7 mouse cellular contexts compared by ENCODE assay signal in genomic region chr13:43172036-43172713, GRCm38 (mm10). TPM values are rescaled to one million over a fixed set of nuclear protein-coding genes. Genes with fewer than 3 reads are reported as not detected.
A peak's percentile ranks its signal among the peaks of the same experiment; 100 is the strongest.
DNase-seq lines count a peak whose midpoint lies in the region; ATAC-seq and TF ChIP-seq lines count a peak whose summit lies in the region.

No protein-coding gene starts in this region.

- TF ChIP-seq CTCF in heart, postnatal 0 days (IDR thresholded peaks at IDR 0.05; ENCODE audit: low read depth): peak; percentile 39

- H3K4me1 ChIP-seq in heart, postnatal 0 days (ENCODE audit: control insufficient read depth, insufficient read depth): peaks cover 4% of the 10 kb centered on the region; the same call in 1 of the 2 replicates
- peaks cover 15% of the 10 kb centered on the region for H3K4me1 ChIP-seq in liver, embryonic 12.5 days
- H3K4me1 ChIP-seq in neural tube, embryonic 14.5 days (ENCODE audit: control insufficient read depth, insufficient read depth, low read length): peaks cover 5% of the 10 kb centered on the region; the same call in 1 of the 2 replicates

- H3K27ac ChIP-seq in heart, postnatal 0 days (ENCODE audit: low read depth): peak overlapping the region; percentile 89
- peak overlapping the region; percentile 80 for H3K27ac ChIP-seq in liver, embryonic 12.5 days
- no peak overlapping the region; the same call in 1 of the 2 replicates for H3K27ac ChIP-seq in neural tube, embryonic 14.5 days (ENCODE audit: low read depth, low read length)

- H3K36me3 ChIP-seq in heart, postnatal 0 days (replicated peaks; ENCODE audit: control insufficient read depth, insufficient read depth, low read length): peaks cover 12% of the 10 kb centered on the region
- peaks cover 4% of the 10 kb centered on the region; the same call in 1 of the 2 replicates for H3K36me3 ChIP-seq in liver, embryonic 12.5 days
- H3K36me3 ChIP-seq in neural tube, embryonic 14.5 days (ENCODE audit: control insufficient read depth, insufficient read depth, low read length): no peaks in the 10 kb centered on the region

- DNase-seq in thymus, postnatal 4 days: peak; percentile 62
- no peak for DNase-seq in thymus, postnatal 0 days (ENCODE audit: low spot score)
- DNase-seq in c-Kit-positive CD71-positive TER-119-negative erythroid progenitor cells, embryonic 14.5 days (ENCODE audit: low read depth): peak; percentile 51
- DNase-seq in heart, postnatal 0 days (ENCODE audit: low spot score): no peak
- DNase-seq in thymus, postnatal 10 days (ENCODE audit: low spot score in 2 of 2): no peak

- peak overlapping the region; percentile 67 for H3K4me3 ChIP-seq in heart, postnatal 0 days (ENCODE audit: low read depth, low read length)
- peak overlapping the region; percentile 77 for H3K4me3 ChIP-seq in liver, embryonic 12.5 days
- H3K4me3 ChIP-seq in neural tube, embryonic 14.5 days (ENCODE audit: low read depth, low read length): peak overlapping the region; percentile 63

- H3K9ac ChIP-seq in heart, postnatal 0 days (replicated peaks; ENCODE audit: low read depth, low read length): no peak overlapping the region; the same call in 1 of the 2 replicates
- H3K9ac ChIP-seq in liver, embryonic 12.5 days: no peak overlapping the region; the same call in none of the 2 replicates
- peak overlapping the region; percentile 58 for H3K9ac ChIP-seq in neural tube, embryonic 14.5 days (replicated peaks; ENCODE audit: low read depth, low read length)

- H3K9me3 ChIP-seq in heart, postnatal 0 days (replicated peaks; ENCODE audit: control insufficient read depth, low read length): no peaks in the 10 kb centered on the region
- H3K9me3 ChIP-seq in liver, embryonic 12.5 days (replicated peaks): no peaks in the 10 kb centered on the region
- no peaks in the 10 kb centered on the region for H3K9me3 ChIP-seq in neural tube, embryonic 14.5 days (ENCODE audit: control insufficient read depth, low read length)

- no peak for ATAC-seq in heart, postnatal 0 days (ENCODE audit: insufficient read depth, low read depth)
- ATAC-seq in liver, embryonic 12.5 days: no peak
- ATAC-seq in neural tube, embryonic 14.5 days (ENCODE audit: low read depth): no peak

- no peaks in the 10 kb centered on the region for H3K27me3 ChIP-seq in heart, postnatal 0 days (ENCODE audit: control insufficient read depth, insufficient read depth, low read length)
- H3K27me3 ChIP-seq in liver, embryonic 12.5 days (replicated peaks): no peaks in the 10 kb centered on the region
- H3K27me3 ChIP-seq in neural tube, embryonic 14.5 days (ENCODE audit: control insufficient read depth, insufficient read depth, low read length): no peaks in the 10 kb centered on the region

- peak overlapping the region; percentile 73 for H3K4me2 ChIP-seq in heart, postnatal 0 days (ENCODE audit: low read depth, low read length)
- H3K4me2 ChIP-seq in liver, embryonic 12.5 days: peak overlapping the region; percentile 89
- H3K4me2 ChIP-seq in neural tube, embryonic 14.5 days (ENCODE audit: low read depth, low read length): peak overlapping the region; percentile 78

- no peak for TF ChIP-seq EP300 in heart, postnatal 0 days (IDR thresholded peaks at IDR 0.05; ENCODE audit: low read depth)

- WGBS in heart, postnatal 0 days: 33% methylated on average over 14 of the region's 14 CpGs
- 20% methylated on average over 14 of the region's 14 CpGs for WGBS in liver, embryonic 12.5 days (ENCODE audit: insufficient replicate concordance)
- 34% methylated on average over 14 of the region's 14 CpGs for WGBS in neural tube, embryonic 14.5 days

RNA-seq across cellular contexts. Expression of gene Tbc1d7, which starts 0.9 kb away (rescaled TPM):
- 34.3 and 35.0 TPM in 2 replicates for polyA plus RNA-seq in thymus, postnatal 0 days (2015; fragmentation: Nextera tagmentation; extraction: Ambion mirVana)
- 14.8 and 32.9 TPM in 2 replicates for total RNA-seq in heart, postnatal 0 days (2014; rRNA removed; ENCODE audit: low replicate concordance)
- 70.5 and 73.4 TPM in 2 replicates for polyA plus RNA-seq in heart, postnatal 0 days (2015; fragmentation: Nextera tagmentation; extraction: Ambion mirVana)
- polyA plus RNA-seq in liver, embryonic 12.5 days (2016; fragmentation: Nextera tagmentation; extraction: Ambion mirVana): 20.0 and 20.7 TPM in 2 replicates
- 89.5 and 90.5 TPM in 2 replicates for polyA plus RNA-seq in neural tube, embryonic 14.5 days (2014; fragmentation: Nextera tagmentation; extraction: Ambion mirVana)

Comparison
In these comparisons a context has a peak if more than half of its experiments do, and no peak if none do; other contexts are left out.
1. DNase-seq: peak in thymus, postnatal 4 days (single experiment) and c-Kit-positive CD71-positive TER-119-negative erythroid progenitor cells, embryonic 14.5 days (single experiment); none in thymus, postnatal 0 days (single experiment), heart, postnatal 0 days (single experiment) and thymus, postnatal 10 days (0 of 2).
2. Peak in every context shown above with its lines, with median percentiles within 50 percentile points of each other: H3K4me2 ChIP-seq and H3K4me3 ChIP-seq.